Mouse (Mus musculus) G1E-ER4 (cell line): ENCODE results near the gene Ift140. TPM values are rescaled to one million over a fixed set of nuclear protein-coding genes. Genes with fewer than 3 reads are reported as not detected.

ENCODE experiments used
- GATA1 ChIP-seq: IDR thresholded peaks from one replicate; pipeline ENCODE4 v1.8.0; 2012; ENCODE audit warnings: low read length, inconsistent platforms
- polyA plus RNA-seq: library from polyadenylated mRNA; stranded (reverse); fragments of >175 nt; gene quantifications from 2 replicates; pipeline ENCODE4 v1.2.3, GENCODE M21; 2012

The Ift140 gene
- polyA plus RNA-seq, 1 experiment, result 10.6 TPM

GRCm38 (mm10) chr17:25135622-25136021, 119.7 kb downstream of the Ift140 start:
- TF ChIP-seq GATA1, result no peak

DNA sequence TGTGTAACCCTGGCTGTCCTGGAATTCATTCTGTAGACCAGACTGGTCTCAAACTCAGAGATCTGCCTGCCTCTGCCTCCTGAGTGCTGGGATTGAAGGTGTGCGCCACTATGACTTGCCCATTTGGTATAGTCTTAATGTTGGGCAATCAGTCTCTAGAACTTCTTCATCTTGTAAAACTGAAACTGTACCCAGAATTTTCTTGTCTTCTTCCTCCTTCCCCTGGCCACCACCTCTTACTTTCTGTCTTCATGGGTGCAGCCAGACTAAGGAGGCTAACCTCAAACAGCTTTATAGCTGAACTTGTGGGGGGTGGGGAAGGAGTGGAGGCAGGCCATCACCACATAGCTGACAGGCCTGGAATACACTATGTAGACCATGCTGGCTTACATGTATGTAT, 122.9 kb downstream of the Ift140 start:
- TF ChIP-seq GATA1, result no peak

DNA sequence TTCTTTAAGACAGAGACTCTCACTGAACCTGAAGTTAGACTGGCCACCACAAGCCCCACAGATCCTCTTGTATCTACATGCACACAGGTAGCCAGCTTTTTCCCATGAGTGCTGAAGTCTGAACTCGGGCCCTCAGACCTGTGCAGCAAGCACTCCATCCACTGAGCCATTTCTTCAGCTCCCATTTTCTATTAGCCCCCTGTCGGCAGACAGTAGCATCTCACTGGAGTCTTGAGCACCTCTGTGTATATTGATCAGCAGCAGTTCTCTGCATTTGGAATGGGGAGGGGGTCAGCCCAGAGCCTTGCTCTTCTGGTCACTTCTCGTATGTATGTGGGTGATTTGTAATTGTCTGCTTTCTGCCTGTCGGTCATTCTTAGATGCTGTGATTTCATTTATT, 124.1 kb downstream of the Ift140 start:
- no peak for TF ChIP-seq GATA1

Other genes with a start within 250 kb of the Ift140 start
- gene Meiob, start 211.8 kb upstream of the Ift140 start, polyA plus RNA-seq, result 0.14 TPM in 2 replicates
- 27.1 and 44.6 TPM in 2 replicates for gene Hagh, start 175.9 kb upstream of the Ift140 start, polyA plus RNA-seq
- 5.3 and 5.9 TPM in 2 replicates for gene Fahd1, start 165.7 kb upstream of the Ift140 start, polyA plus RNA-seq
- gene Igfals, start 150.1 kb upstream of the Ift140 start, polyA plus RNA-seq, result 0.02 and 0.03 TPM in 2 replicates
- gene Nubp2, start 129.7 kb upstream of the Ift140 start, polyA plus RNA-seq, result 61.9 and 127 TPM in 2 replicates
- gene Spsb3, start 129.4 kb upstream of the Ift140 start, polyA plus RNA-seq, result 37.1 and 46.2 TPM in 2 replicates
- 35.4 and 42.9 TPM in 2 replicates for gene Eme2, start 121.0 kb upstream of the Ift140 start, polyA plus RNA-seq
- gene Mrps34, start 121.0 kb upstream of the Ift140 start, polyA plus RNA-seq, result 151 and 160 TPM in 2 replicates
- gene Nme3, start 119.6 kb upstream of the Ift140 start, polyA plus RNA-seq, result 30.3 and 35.4 TPM in 2 replicates
- 24.7 and 30.8 TPM in 2 replicates for gene Mapk8ip3, start 79.1 kb upstream of the Ift140 start, polyA plus RNA-seq
- 25.6 and 35.6 TPM in 2 replicates for gene Jpt2, start 55.4 kb upstream of the Ift140 start, polyA plus RNA-seq
- gene Cramp1l, start 297 bp upstream of the Ift140 start, polyA plus RNA-seq, result 14.0 and 14.3 TPM in 2 replicates
- gene Tmem204, start 67.5 kb downstream of the Ift140 start, polyA plus RNA-seq, result not detected in 2 replicates
- 37.9 and 40.8 TPM in 2 replicates for gene Telo2, start 99.9 kb downstream of the Ift140 start, polyA plus RNA-seq
- not detected in 2 replicates for gene Ptx4, start 104.7 kb downstream of the Ift140 start, polyA plus RNA-seq
- 15.9 and 18.5 TPM in 2 replicates for gene Clcn7, start 117.3 kb downstream of the Ift140 start, polyA plus RNA-seq
- not detected in 2 replicates for gene Ccdc154, start 146.4 kb downstream of the Ift140 start, polyA plus RNA-seq
- 0.06 TPM in 1 of 2 replicates, not detected in the other for gene Gm38655, start 159.4 kb downstream of the Ift140 start, polyA plus RNA-seq
- 39.1 and 54.8 TPM in 2 replicates for gene BC003965, start 168.5 kb downstream of the Ift140 start, polyA plus RNA-seq
- 60.5 and 67.9 TPM in 2 replicates for gene Unkl, start 172.3 kb downstream of the Ift140 start, polyA plus RNA-seq
- 6.4 and 14.9 TPM in 2 replicates for gene Gnptg, start 224.0 kb downstream of the Ift140 start, polyA plus RNA-seq
- gene Tsr3, start 224.1 kb downstream of the Ift140 start, polyA plus RNA-seq, result 25.1 and 27.6 TPM in 2 replicates
- 0.09 TPM in 1 of 2 replicates, not detected in the other for gene Baiap3, start 240.3 kb downstream of the Ift140 start, polyA plus RNA-seq